Mouse (Mus musculus) hindbrain, embryonic 11.5 days (tissue): ENCODE data around the gene Gm20605. TPM values are rescaled to one million over a fixed set of nuclear protein-coding genes. Genes with fewer than 3 reads are reported as not detected.
A peak's percentile ranks its signal among the peaks of the same experiment; 100 is the strongest.

Source experiments
- ATAC-seq: fragments of 200-750 bp; cut with Nextera tagmentation; 2 replicates; pipeline ENCODE4 v1.8.0; 2017; ENCODE audit warnings: mild to moderate bottlenecking, moderate TSS enrichment, moderate library complexity; ENCODE audit not compliant: low FRiP score
- DNase-seq: peaks from one replicate; pipeline ENCODE4 v3.0.0-alpha.2; 2015; ENCODE audit warnings: low spot score
- H3K27ac ChIP-seq: fragments of 300-500 bp; sonication (generic); 2 replicates; pipeline ENCODE4 v1.5.1; 2014; ENCODE audit warnings: mild to moderate bottlenecking, low read depth, low read length
- H3K27me3 ChIP-seq: fragments of 300-500 bp; sonication (generic); 2 replicates; pipeline ENCODE4 v1.6.1; 2014; ENCODE audit warnings: mild to moderate bottlenecking, low read length, moderate library complexity, mixed read lengths; ENCODE audit not compliant: control insufficient read depth, insufficient read depth
- H3K36me3 ChIP-seq: fragments of 300-500 bp; sonication (generic); 2 replicates; pipeline ENCODE4 v1.6.1; 2014; ENCODE audit warnings: mild to moderate bottlenecking, low read length, moderate library complexity, mixed read lengths; ENCODE audit not compliant: control insufficient read depth, insufficient read depth
- H3K4me1 ChIP-seq: fragments of 300-500 bp; sonication (generic); replicated peaks from 2 replicates; pipeline ENCODE4 v1.6.1; 2014; ENCODE audit warnings: low read length, mixed read lengths; ENCODE audit not compliant: control insufficient read depth, insufficient read depth
- H3K4me2 ChIP-seq: fragments of 300-500 bp; sonication (generic); replicated peaks from 2 replicates; pipeline ENCODE4 v1.6.1; 2014; ENCODE audit warnings: mild to moderate bottlenecking, low read depth, low read length
- H3K4me3 ChIP-seq: fragments of 300-500 bp; sonication (generic); 2 replicates; pipeline ENCODE4 v1.5.1; 2014; ENCODE audit warnings: low read depth, low read length
- H3K9ac ChIP-seq: fragments of 300-500 bp; sonication (generic); 2 replicates; pipeline ENCODE4 v1.6.1; 2014; ENCODE audit warnings: low read depth, low read length
- H3K9me3 ChIP-seq: fragments of 300-500 bp; sonication (generic); 2 replicates; pipeline ENCODE4 v1.6.1; 2016; ENCODE audit warnings: low read length; ENCODE audit not compliant: control insufficient read depth
- WGBS: fragments of 180-500 bp; shearing (Covaris S2); extraction: QIAGEN DNeasy Blood & Tissue Kit; methylation state at CpG from one replicate; pipeline ENCODE4 v1.1.7; 2014; 5-methylcytosine and 5-hydroxymethylcytosine counted together
- polyA plus RNA-seq: library from polyadenylated mRNA; unstranded; fragments of >200 nt; fragmentation: Nextera tagmentation; extraction: Ambion mirVana; gene quantifications from 2 replicates; pipeline ENCODE4 v1.2.1, GENCODE M21; 2014

The Gm20605 gene
- polyA plus RNA-seq, 1 experiment from 2014 or later, result 5.0 TPM

- H3K36me3 ChIP-seq, result no peaks in the 10 kb centered on the region
- no peaks in the 10 kb centered on the region for H3K27me3 ChIP-seq
- H3K4me2 ChIP-seq, result no peak overlapping the region
- 95% methylated on average over 6 of the region's 6 CpGs for WGBS
- no peak overlapping the region for H3K27ac ChIP-seq
- ATAC-seq (no peak), DNase-seq (no peak)
- no peak overlapping the region for H3K4me3 ChIP-seq
- no peak overlapping the region for H3K9ac ChIP-seq
- peaks cover 3% of the 10 kb centered on the region for H3K4me1 ChIP-seq
- no peaks in the 10 kb centered on the region for H3K9me3 ChIP-seq
These were observed 31.4 kb upstream of the Gm20605 start for GRCm38 (mm10) chr5:137597625-137598024.

- Histone ChIP-seq H3K9me3 (no peaks in the 10 kb centered on the region), H3K9ac (no peak overlapping the region), H3K4me3 (no peak overlapping the region), H3K4me1 (peaks cover 3% of the 10 kb centered on the region), H3K27ac (no peak overlapping the region), H3K27me3 (no peaks in the 10 kb centered on the region), H3K4me2 (no peak overlapping the region), H3K36me3 (no peaks in the 10 kb centered on the region)
- WGBS, result 90% methylated on average over 2 of the region's 2 CpGs
- DNase-seq (no peak), ATAC-seq (no peak)
These were observed 30.7 kb upstream of the Gm20605 start for GRCm38 (mm10) chr5:137598100-137598826.

- 71% methylated on average over 9 of the region's 9 CpGs for WGBS
These were observed 29.4 kb upstream of the Gm20605 start for GRCm38 (mm10) chr5:137599600-137599999.

DNA sequence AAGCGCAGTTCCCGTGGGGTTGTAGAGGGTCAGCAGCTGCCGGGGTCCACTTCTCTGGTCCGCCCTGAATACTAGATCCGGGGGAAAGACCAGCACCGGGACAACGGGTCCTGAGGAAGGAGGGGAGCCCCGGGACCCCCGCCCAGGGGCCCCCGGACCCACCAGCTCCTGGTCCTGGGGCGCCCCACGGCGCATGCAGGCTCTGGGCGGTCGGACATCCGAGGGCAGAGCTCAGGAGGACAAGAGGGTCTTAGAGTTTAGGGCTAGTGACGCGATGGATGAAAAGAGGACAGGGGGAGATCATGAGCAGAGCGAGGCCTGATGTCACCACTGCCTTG is 28.7 kb upstream of the Gm20605 start:
- peak overlapping the region; percentile 83 for H3K9ac ChIP-seq
- peak overlapping the region; percentile 47; the same call in 1 of the 2 replicates for H3K27ac ChIP-seq
- H3K4me3 ChIP-seq, result peak overlapping the region; percentile 63
- peak overlapping the region; percentile 94 for H3K4me2 ChIP-seq
- DNase-seq, result no peak
- 2% methylated on average over 18 of the region's 19 CpGs for WGBS
- no peaks in the 10 kb centered on the region for H3K9me3 ChIP-seq
- peaks cover 3% of the 10 kb centered on the region for H3K4me1 ChIP-seq
- no peak; the same call in 1 of the 2 replicates for ATAC-seq
- H3K27me3 ChIP-seq, result no peaks in the 10 kb centered on the region
- H3K36me3 ChIP-seq, result no peaks in the 10 kb centered on the region

More at GRCm38 (mm10) chr5:137599600-137599999, 29.4 kb upstream of the Gm20605 start:
- Histone ChIP-seq H3K36me3 (no peaks in the 10 kb centered on the region), H3K27me3 (no peaks in the 10 kb centered on the region), H3K4me1 (peaks cover 3% of the 10 kb centered on the region), H3K4me2 (peak overlapping the region; percentile 94), H3K9ac (peak overlapping the region; percentile 83), H3K27ac (no peak overlapping the region), H3K9me3 (no peaks in the 10 kb centered on the region), H3K4me3 (peak overlapping the region; percentile 63)
- no peak for DNase-seq
- no peak for ATAC-seq

DNA sequence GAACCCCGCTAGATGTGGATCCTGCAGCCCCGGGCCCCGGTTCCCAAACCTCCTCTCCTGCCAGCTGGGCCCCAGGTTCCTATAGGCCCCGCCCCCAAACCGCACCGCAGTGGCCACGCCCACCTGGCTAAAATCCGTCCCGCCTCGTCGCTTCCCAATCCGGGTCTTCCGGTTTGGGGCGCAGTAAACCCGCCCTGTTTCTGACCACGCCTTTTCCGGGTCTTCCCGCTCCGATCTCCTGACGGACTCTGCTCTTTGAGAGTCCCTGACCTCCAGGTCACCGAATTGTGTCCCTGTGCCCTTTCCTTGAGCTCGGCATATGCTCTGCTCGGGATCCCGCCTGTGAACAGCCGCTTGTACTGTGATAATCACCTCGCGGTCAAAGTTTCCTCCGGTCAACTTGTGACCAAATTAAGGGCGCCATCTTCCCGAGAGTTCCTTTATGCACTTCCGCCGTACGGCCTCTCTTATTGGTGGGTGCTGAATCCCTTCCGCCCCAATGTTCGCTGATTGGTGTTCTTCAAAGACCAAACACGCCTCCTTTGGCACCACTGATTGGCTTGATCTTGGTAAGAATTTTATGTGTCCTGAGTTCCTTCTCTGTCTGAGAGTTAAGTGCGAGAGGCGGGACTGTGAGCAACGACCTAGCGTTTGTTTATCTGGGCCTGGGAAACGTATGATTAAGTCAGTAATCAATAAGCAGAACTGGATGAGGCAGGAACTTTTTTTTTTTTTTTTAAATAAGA is 28.2 kb upstream of the Gm20605 start, which contains the start of gene Mospd3:
TSS of gene Mospd3 (minus strand) at position 440 of the 746 bp plus-strand sequence.
- peak within 1 kb of the TSS; percentile 80 for H3K27ac ChIP-seq
- H3K4me1 ChIP-seq, result peaks cover 3% of the 10 kb centered on the region
- H3K4me3 ChIP-seq, result peak within 1 kb of the TSS; percentile 63

GRCm38 (mm10) chr5:137601365-137601729 is 27.6 kb upstream of the Gm20605 start:
- Histone ChIP-seq H3K27ac (no peak overlapping the region), H3K9ac (peak overlapping the region; percentile 32; the same call in 1 of the 2 replicates), H3K36me3 (no peaks in the 10 kb centered on the region), H3K27me3 (no peaks in the 10 kb centered on the region), H3K4me3 (peak overlapping the region; percentile 63), H3K4me2 (peak overlapping the region; percentile 73), H3K4me1 (peaks cover 3% of the 10 kb centered on the region), H3K9me3 (no peaks in the 10 kb centered on the region)
- WGBS, result under 1% methylated on average over 22 of the region's 22 CpGs
- DNase-seq (no peak), ATAC-seq (no peak)

More for the DNA sequence above, 28.2 kb upstream of the Gm20605 start, which contains the start of gene Mospd3:
- under 1% methylated on average over 41 of the region's 41 CpGs for WGBS
- DNase-seq (peak; percentile 96), ATAC-seq (peak; percentile 97)
- peak within 1 kb of the TSS; percentile 94 for H3K4me2 ChIP-seq
- H3K27me3 ChIP-seq, result no peaks in the 10 kb centered on the region
- H3K9me3 ChIP-seq, result no peaks in the 10 kb centered on the region
- peak within 1 kb of the TSS; percentile 83 for H3K9ac ChIP-seq
- no peaks in the 10 kb centered on the region for H3K36me3 ChIP-seq

DNA sequence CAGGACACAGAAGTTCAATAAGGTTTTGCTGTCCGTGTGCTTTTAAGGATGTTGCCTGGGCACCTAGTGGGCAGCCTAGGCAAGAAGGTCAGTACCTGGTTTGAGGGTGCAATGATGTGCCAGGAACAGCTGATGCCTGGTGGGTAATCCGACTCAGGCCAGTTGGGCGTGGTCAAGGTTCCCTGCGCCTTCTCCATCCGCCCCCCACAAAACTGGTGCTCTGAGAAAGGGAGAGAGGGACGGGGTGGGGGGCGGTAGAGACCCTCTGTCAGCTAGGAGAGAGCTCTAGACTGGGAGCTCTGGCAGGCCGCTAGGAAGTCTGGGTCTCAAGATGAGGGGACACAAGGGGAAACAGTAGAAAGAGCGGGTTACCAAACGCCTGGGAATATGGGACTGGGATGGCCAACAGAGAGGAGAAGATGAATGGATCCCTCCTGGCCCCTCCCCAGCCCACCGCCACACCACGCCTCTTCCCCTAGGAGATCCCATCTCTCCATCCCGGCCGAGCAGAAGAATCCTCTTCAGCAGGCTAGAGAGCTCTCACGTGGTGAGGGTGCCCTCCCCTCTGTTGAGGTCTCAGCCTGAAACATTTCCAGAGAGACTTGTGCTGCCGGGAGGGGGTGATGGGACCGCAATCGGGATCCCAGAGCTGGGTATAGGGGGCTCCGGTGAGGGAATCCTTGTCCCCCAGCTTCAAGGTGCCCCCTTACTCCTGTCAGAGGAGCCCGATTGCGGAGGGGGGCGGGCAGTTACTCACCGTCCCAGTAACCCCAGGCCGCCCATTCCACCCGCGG is 20.9 kb upstream of the Gm20605 start:
- Histone ChIP-seq H3K9ac (no peak overlapping the region), H3K27ac (no peak overlapping the region), H3K27me3 (peaks cover 2% of the 10 kb centered on the region; the same call in 1 of the 2 replicates), H3K4me2 (peak overlapping the region; percentile 19), H3K4me1 (peaks cover 13% of the 10 kb centered on the region; the same call in 1 of the 2 replicates), H3K36me3 (no peaks in the 10 kb centered on the region), H3K4me3 (peak overlapping the region; percentile 10; the same call in 1 of the 2 replicates), H3K9me3 (no peaks in the 10 kb centered on the region)
- DNase-seq, result no peak
- ATAC-seq, result no peak
- 16% methylated on average over 25 of the region's 26 CpGs for WGBS

DNA sequence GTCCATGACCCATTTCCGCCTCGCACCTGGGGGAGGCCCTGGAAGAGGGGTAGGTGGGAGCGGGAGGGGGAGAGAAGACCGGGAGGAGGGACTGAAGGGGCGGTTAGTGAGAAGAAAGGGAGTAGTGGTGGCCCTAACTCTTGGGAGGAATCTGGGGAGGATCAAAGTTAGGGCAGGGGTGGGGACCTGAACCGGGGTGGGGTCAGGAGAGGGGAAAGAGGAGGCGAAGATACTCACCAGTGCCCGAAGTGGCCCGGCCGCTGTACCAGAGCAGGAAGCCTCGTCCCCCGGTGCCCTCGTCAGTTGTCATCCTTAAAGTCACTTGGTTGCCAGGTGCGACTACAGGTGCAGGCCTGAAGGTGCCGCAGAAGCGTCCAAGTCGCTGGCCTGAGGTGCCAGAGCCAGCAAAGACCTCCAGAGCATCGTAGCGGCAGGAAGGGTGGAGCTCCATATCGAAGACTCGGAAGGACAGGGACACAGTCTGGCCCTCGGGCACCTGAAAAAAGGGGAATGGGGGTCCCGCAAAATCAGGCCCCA is 20.3 kb upstream of the Gm20605 start:
- Histone ChIP-seq H3K4me1 (peaks cover 13% of the 10 kb centered on the region; the same call in 1 of the 2 replicates), H3K27ac (no peak overlapping the region), H3K36me3 (no peaks in the 10 kb centered on the region), H3K9ac (no peak overlapping the region), H3K9me3 (no peaks in the 10 kb centered on the region), H3K4me2 (peak overlapping the region; percentile 19), H3K27me3 (peaks cover 2% of the 10 kb centered on the region; the same call in 1 of the 2 replicates), H3K4me3 (peak overlapping the region; percentile 10; the same call in 1 of the 2 replicates)
- no peak for DNase-seq
- no peak for ATAC-seq
- 18% methylated on average over 21 of the region's 23 CpGs for WGBS
